Mouse (Mus musculus): ENCODE data around the gene Stx6. TPM values are rescaled to one million over a fixed set of nuclear protein-coding genes. Genes with fewer than 3 reads are reported as not detected.

The Stx6 gene
- total and polyA plus RNA-seq, 2 experiments: 10.1 to 11.7 TPM

- WGBS: 96% methylated on average over 4 of the region's 4 CpGs
Observed at GRCm38 (mm10) chr1:155188656-155189055, 30.1 kb downstream of the Stx6 start.

DNA sequence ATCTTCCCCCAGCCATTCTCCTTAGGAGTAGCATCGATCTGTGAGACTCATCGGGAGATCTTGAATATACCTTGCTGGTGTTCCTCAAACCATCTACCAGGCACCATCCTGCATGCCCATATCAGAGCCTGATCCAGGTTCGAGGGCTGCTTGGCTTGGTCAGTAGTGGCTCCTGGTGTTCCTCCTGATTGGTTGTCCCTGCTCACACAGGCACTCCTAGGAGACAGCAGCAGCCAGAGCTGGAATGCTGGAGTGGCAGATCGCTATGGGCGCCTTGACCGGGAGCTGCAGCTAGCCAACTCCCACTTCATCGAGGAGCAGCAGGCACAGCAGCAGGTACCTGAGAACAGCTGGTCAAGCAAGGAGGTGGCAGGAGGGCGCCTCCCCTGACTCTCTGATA, 32.7 kb downstream of the Stx6 start:
- H3K4me1 ChIP-seq (ENCODE audit: control insufficient read depth, insufficient read depth, low read length): no peaks in the 10 kb centered on the region
- H3K27ac ChIP-seq (replicated peaks; ENCODE audit: insufficient read depth, low read depth, low read length): no peak overlapping the region
- no peak for DNase-seq (ENCODE audit: extremely low read depth, low read depth, low spot score)
- WGBS: 93% methylated on average over 8 of the region's 8 CpGs
- H3K9ac ChIP-seq (ENCODE audit: low read depth, low read length): no peak overlapping the region
- H3K79me2 ChIP-seq (ENCODE audit: control insufficient read depth, insufficient read depth, low read length): no peaks in the 10 kb centered on the region
- H3K4me3 ChIP-seq (ENCODE audit: insufficient read depth, low read depth, low read length): no peak overlapping the region
- H3K27me3 ChIP-seq (ENCODE audit: control insufficient read depth, insufficient read depth, low read length): no peaks in the 10 kb centered on the region
- TF ChIP-seq POLR2A (IDR thresholded peaks at IDR 0.05; ENCODE audit: extremely low read depth, insufficient read depth, low read length): no peak
- TF ChIP-seq CTCF (IDR thresholded peaks at IDR 0.05; ENCODE audit: low read depth, low read length): no peak
- H3K36me3 ChIP-seq (ENCODE audit: control insufficient read depth, insufficient read depth, low read length): peaks cover 19% of the 10 kb centered on the region

More at GRCm38 (mm10) chr1:155188656-155189055, 30.1 kb downstream of the Stx6 start:
- no peak overlapping the region for H3K27ac ChIP-seq (replicated peaks; ENCODE audit: insufficient read depth, low read depth, low read length)
- no peaks in the 10 kb centered on the region for H3K79me2 ChIP-seq (ENCODE audit: control insufficient read depth, insufficient read depth, low read length)
- H3K4me1 ChIP-seq (ENCODE audit: control insufficient read depth, insufficient read depth, low read length): no peaks in the 10 kb centered on the region
- no peak overlapping the region for H3K9ac ChIP-seq (ENCODE audit: low read depth, low read length)
- DNase-seq (ENCODE audit: extremely low read depth, low read depth, low spot score): no peak
- no peaks in the 10 kb centered on the region for H3K27me3 ChIP-seq (ENCODE audit: control insufficient read depth, insufficient read depth, low read length)
- peaks cover 21% of the 10 kb centered on the region for H3K36me3 ChIP-seq (ENCODE audit: control insufficient read depth, insufficient read depth, low read length)
- no peak overlapping the region for H3K4me3 ChIP-seq (ENCODE audit: insufficient read depth, low read depth, low read length)
- no peak for TF ChIP-seq POLR2A (IDR thresholded peaks at IDR 0.05; ENCODE audit: extremely low read depth, insufficient read depth, low read length)
- no peak for TF ChIP-seq CTCF (IDR thresholded peaks at IDR 0.05; ENCODE audit: low read depth, low read length)

DNA sequence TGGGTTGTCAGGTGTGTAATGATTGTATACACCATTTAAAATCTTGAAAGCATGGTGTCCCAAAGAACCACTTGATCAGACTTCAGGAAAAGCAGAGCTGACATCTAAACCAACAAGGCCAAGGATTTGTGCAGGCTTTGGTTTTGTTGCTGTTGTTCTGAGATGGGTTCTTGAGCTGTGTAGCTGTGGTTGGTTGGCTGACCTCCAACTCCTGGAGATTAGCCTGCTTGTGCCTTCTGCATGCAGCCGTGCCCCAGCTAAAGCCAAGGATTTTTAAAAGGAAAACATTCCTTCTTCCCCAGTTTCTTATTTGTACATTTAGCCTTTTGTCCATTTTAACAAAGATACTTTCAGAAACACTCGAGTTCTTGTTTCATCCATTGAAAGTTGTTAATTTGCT, 33.2 kb downstream of the Stx6 start:
- no peak overlapping the region for H3K27ac ChIP-seq (replicated peaks; ENCODE audit: insufficient read depth, low read depth, low read length)
- H3K4me3 ChIP-seq (ENCODE audit: insufficient read depth, low read depth, low read length): no peak overlapping the region
- H3K27me3 ChIP-seq (ENCODE audit: control insufficient read depth, insufficient read depth, low read length): no peaks in the 10 kb centered on the region
- WGBS: 86% methylated on average over 2 of the region's 2 CpGs
- TF ChIP-seq CTCF (IDR thresholded peaks at IDR 0.05; ENCODE audit: low read depth, low read length) (no peak), POLR2A (IDR thresholded peaks at IDR 0.05; ENCODE audit: extremely low read depth, insufficient read depth, low read length) (no peak)
- H3K36me3 ChIP-seq (ENCODE audit: control insufficient read depth, insufficient read depth, low read length): peaks cover 16% of the 10 kb centered on the region
- no peaks in the 10 kb centered on the region for H3K79me2 ChIP-seq (ENCODE audit: control insufficient read depth, insufficient read depth, low read length)
- DNase-seq (ENCODE audit: extremely low read depth, low read depth, low spot score): no peak
- no peak overlapping the region for H3K9ac ChIP-seq (ENCODE audit: low read depth, low read length)
- no peaks in the 10 kb centered on the region for H3K4me1 ChIP-seq (ENCODE audit: control insufficient read depth, insufficient read depth, low read length)

DNA sequence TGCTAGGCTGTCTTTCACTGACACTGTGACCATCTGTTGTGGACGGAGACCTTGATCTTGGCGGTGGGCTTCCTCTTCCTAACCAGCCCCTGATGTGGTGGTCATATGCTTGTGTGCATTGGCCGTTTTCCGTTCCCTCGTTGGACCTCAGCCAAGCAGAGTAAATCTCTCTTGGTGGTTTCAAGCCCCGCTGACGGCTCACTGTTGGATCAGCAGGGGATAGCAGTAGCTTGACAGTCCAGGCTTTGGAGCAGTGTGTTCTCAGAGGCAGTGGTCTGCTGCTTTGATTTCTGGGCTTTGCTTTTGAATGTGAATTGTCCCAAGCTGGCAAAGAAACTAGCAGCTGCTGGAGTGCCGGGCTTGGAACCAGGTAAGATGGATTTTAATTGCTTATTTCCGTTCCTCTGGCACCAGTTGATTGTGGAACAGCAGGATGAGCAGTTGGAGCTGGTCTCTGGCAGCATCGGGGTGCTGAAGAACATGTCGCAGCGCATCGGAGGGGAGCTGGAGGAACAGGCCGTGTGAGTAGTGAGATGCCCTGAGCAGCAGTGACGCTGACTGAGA, 34.4 kb downstream of the Stx6 start:
- Histone ChIP-seq H3K27me3 (ENCODE audit: control insufficient read depth, insufficient read depth, low read length) (no peaks in the 10 kb centered on the region), H3K4me3 (ENCODE audit: insufficient read depth, low read depth, low read length) (no peak overlapping the region), H3K36me3 (ENCODE audit: control insufficient read depth, insufficient read depth, low read length) (peaks cover 12% of the 10 kb centered on the region), H3K79me2 (ENCODE audit: control insufficient read depth, insufficient read depth, low read length) (no peaks in the 10 kb centered on the region), H3K27ac (replicated peaks; ENCODE audit: insufficient read depth, low read depth, low read length) (no peak overlapping the region), H3K4me1 (ENCODE audit: control insufficient read depth, insufficient read depth, low read length) (no peaks in the 10 kb centered on the region), H3K9ac (ENCODE audit: low read depth, low read length) (no peak overlapping the region)
- no peak for TF ChIP-seq CTCF (IDR thresholded peaks at IDR 0.05; ENCODE audit: low read depth, low read length)
- no peak for TF ChIP-seq POLR2A (IDR thresholded peaks at IDR 0.05; ENCODE audit: extremely low read depth, insufficient read depth, low read length)
- 90% methylated on average over 15 of the region's 15 CpGs for WGBS
- no peak for DNase-seq (ENCODE audit: extremely low read depth, low read depth, low spot score)

- TF ChIP-seq CTCF (IDR thresholded peaks at IDR 0.05; ENCODE audit: low read depth, low read length) (no peak), POLR2A (IDR thresholded peaks at IDR 0.05; ENCODE audit: extremely low read depth, insufficient read depth, low read length) (no peak)
- Histone ChIP-seq H3K79me2 (ENCODE audit: control insufficient read depth, insufficient read depth, low read length) (no peaks in the 10 kb centered on the region), H3K9ac (ENCODE audit: low read depth, low read length) (no peak overlapping the region), H3K4me1 (ENCODE audit: control insufficient read depth, insufficient read depth, low read length) (peaks cover 12% of the 10 kb centered on the region), H3K4me3 (ENCODE audit: insufficient read depth, low read depth, low read length) (no peak overlapping the region), H3K27ac (replicated peaks; ENCODE audit: insufficient read depth, low read depth, low read length) (no peak overlapping the region), H3K27me3 (ENCODE audit: control insufficient read depth, insufficient read depth, low read length) (no peaks in the 10 kb centered on the region), H3K36me3 (ENCODE audit: control insufficient read depth, insufficient read depth, low read length) (no peaks in the 10 kb centered on the region; the same call in 1 of the 2 replicates)
- DNase-seq (ENCODE audit: extremely low read depth, low read depth, low spot score): peak; percentile 47
- WGBS: 47% methylated on average over 4 of the region's 4 CpGs
Observed at GRCm38 (mm10) chr1:155196691-155197090, 38.2 kb downstream of the Stx6 start.

DNA sequence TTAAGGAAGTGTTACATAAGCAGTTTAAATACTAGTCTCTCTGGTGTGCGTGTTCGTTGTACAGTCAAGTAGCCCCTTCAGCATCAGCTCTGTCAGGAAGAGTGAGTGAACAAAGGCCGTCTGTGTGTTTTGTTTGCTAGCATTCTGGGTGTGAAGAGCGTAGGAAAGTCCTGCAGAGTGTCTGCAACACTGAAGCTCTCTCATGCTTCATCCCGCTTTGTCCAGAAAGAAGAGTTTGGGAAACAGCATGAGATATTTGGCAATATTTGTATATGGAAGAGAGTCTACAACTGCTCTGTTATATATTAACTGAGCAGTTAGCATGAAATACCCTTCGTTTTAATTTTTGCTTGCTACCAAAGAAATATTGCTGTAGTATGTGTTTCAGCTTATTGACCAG, 41.0 kb downstream of the Stx6 start:
- TF ChIP-seq CTCF (IDR thresholded peaks at IDR 0.05; ENCODE audit: low read depth, low read length) (no peak), POLR2A (IDR thresholded peaks at IDR 0.05; ENCODE audit: extremely low read depth, insufficient read depth, low read length) (no peak)
- Histone ChIP-seq H3K36me3 (ENCODE audit: control insufficient read depth, insufficient read depth, low read length) (no peaks in the 10 kb centered on the region; the same call in 1 of the 2 replicates), H3K27ac (replicated peaks; ENCODE audit: insufficient read depth, low read depth, low read length) (peak overlapping the region; percentile 16), H3K9ac (ENCODE audit: low read depth, low read length) (no peak overlapping the region), H3K79me2 (ENCODE audit: control insufficient read depth, insufficient read depth, low read length) (no peaks in the 10 kb centered on the region), H3K4me1 (ENCODE audit: control insufficient read depth, insufficient read depth, low read length) (peaks cover 19% of the 10 kb centered on the region), H3K4me3 (ENCODE audit: insufficient read depth, low read depth, low read length) (no peak overlapping the region), H3K27me3 (ENCODE audit: control insufficient read depth, insufficient read depth, low read length) (no peaks in the 10 kb centered on the region)
- WGBS: 29% methylated on average over 6 of the region's 6 CpGs
- DNase-seq (ENCODE audit: extremely low read depth, low read depth, low spot score): peak; percentile 92
